Mouse (Mus musculus) bone marrow macrophage, adult 2 months (primary cell): ENCODE data around the gene Sec1.
"Not testable (repeated sequence)": the region's sequence is repeated elsewhere in the genome, so short reads cannot be mapped to it uniquely, and the experiment has no call there.

ENCODE experiments used
- CTCF ChIP-seq: IDR thresholded peaks from 2 replicates; pipeline ENCODE4 v1.5.1; 2012; ENCODE audit warnings: low read depth, mild to moderate bottlenecking, low read length, moderate library complexity
- POLR2A ChIP-seq: IDR thresholded peaks from 2 replicates; pipeline ENCODE4 v1.6.1; 2012; ENCODE audit warnings: mild to moderate bottlenecking, low read depth, low read length, borderline replicate concordance

DNA sequence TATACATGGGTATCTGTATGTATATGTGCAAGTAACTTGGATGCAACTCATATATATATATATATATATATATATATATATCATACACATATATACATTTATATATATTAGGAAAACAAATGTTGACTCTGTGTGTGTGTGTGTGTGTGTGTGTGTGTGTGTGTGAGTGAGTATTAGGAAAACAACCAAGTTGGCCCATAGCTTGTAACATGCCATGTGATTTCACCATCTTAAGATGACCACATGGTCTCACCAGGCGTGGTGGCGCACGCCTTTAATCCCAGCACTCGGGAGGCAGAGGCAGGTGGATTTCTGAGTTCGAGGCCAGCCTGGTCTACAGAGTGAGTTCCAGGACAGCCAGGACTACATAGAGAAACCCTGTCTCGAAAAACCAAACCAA lies 32.5 kb downstream of the Sec1 start:
- TF ChIP-seq CTCF, POLR2A: not testable (repeated sequence)
